Comparison of ENCODE assay signal across 8 mouse cellular contexts in genomic region chr16:13109990-13110595, GRCm38 (mm10). TPM values are rescaled to one million over a fixed set of nuclear protein-coding genes. Genes with fewer than 3 reads are reported as not detected.
DNase-seq lines count a peak whose midpoint lies in the region; ATAC-seq and TF ChIP-seq lines count a peak whose summit lies in the region.

No protein-coding gene starts in this region.

- WGBS in cerebellum, adult 2 months = under 1% methylated on average over 32 of the region's 32 CpGs
- 2% methylated on average over 32 of the region's 32 CpGs for WGBS in thymus, adult 2 months
- WGBS in limb, embryonic 13.5 days = 2% methylated on average over 32 of the region's 32 CpGs
- under 1% methylated on average over 32 of the region's 32 CpGs for WGBS in stomach, embryonic 16.5 days

- peak overlapping the region; percentile 81 for H3K4me2 ChIP-seq in limb, embryonic 13.5 days (replicated peaks)
- H3K4me2 ChIP-seq in stomach, embryonic 16.5 days (ENCODE audit: low read depth, low read length) = peak overlapping the region; percentile 74

- peak overlapping the region; percentile 60 for H3K4me3 ChIP-seq in cerebellum, adult 2 months (replicated peaks; ENCODE audit: insufficient read depth, low read depth, low read length)
- peak overlapping the region; percentile 80 for H3K4me3 ChIP-seq in thymus, adult 2 months (ENCODE audit: control insufficient read depth, insufficient read depth, low read length)
- peak overlapping the region; percentile 78 for H3K4me3 ChIP-seq in limb, embryonic 13.5 days
- peak overlapping the region; percentile 87 for H3K4me3 ChIP-seq in stomach, embryonic 16.5 days (replicated peaks; ENCODE audit: low read length)

- no peaks in the 10 kb centered on the region for H3K27me3 ChIP-seq in cerebellum, adult 2 months (ENCODE audit: control insufficient read depth, insufficient read depth, low read length)
- H3K27me3 ChIP-seq in thymus, adult 2 months (ENCODE audit: control insufficient read depth, insufficient read depth, low read length) = no peaks in the 10 kb centered on the region
- no peaks in the 10 kb centered on the region for H3K27me3 ChIP-seq in limb, embryonic 13.5 days
- no peaks in the 10 kb centered on the region for H3K27me3 ChIP-seq in stomach, embryonic 16.5 days (ENCODE audit: control insufficient read depth, insufficient read depth, low read length)

- no peak for DNase-seq in cerebellum, adult 2 months
- no peak for DNase-seq in cerebellum, adult 8-10 months
- DNase-seq in thymus, adult 2 months = no peak
- no peak for DNase-seq in thymus, postnatal 25 days
- no peak for DNase-seq in spleen, adult 12 weeks (ENCODE audit: low spot score)
- DNase-seq in cerebellum, postnatal 10 days = no peak

- H3K4me1 ChIP-seq in cerebellum, adult 2 months (ENCODE audit: control insufficient read depth, insufficient read depth, low read length) = no peaks in the 10 kb centered on the region
- no peaks in the 10 kb centered on the region; the same call in 1 of the 2 replicates for H3K4me1 ChIP-seq in thymus, adult 2 months (replicated peaks; ENCODE audit: control insufficient read depth, insufficient read depth, low read length)
- H3K4me1 ChIP-seq in limb, embryonic 13.5 days = peaks cover 8% of the 10 kb centered on the region
- peaks cover 7% of the 10 kb centered on the region for H3K4me1 ChIP-seq in stomach, embryonic 16.5 days (ENCODE audit: control insufficient read depth, insufficient read depth, low read length)

- H3K27ac ChIP-seq in cerebellum, adult 2 months (ENCODE audit: insufficient read depth, low read length) = peak overlapping the region; percentile 21
- 0 out of 2 replicates have a peak overlapping the region, but pooled peaks have one; percentile 27 for H3K27ac ChIP-seq in thymus, adult 2 months (ENCODE audit: control insufficient read depth, insufficient read depth, low read length)
- H3K27ac ChIP-seq in limb, embryonic 13.5 days = peak overlapping the region; percentile 56; the same call in 1 of the 2 replicates
- peak overlapping the region; percentile 81 for H3K27ac ChIP-seq in stomach, embryonic 16.5 days (ENCODE audit: low read length)

- H3K9me3 ChIP-seq in limb, embryonic 13.5 days = no peaks in the 10 kb centered on the region
- H3K9me3 ChIP-seq in stomach, embryonic 16.5 days (replicated peaks; ENCODE audit: control insufficient read depth, low read length) = no peaks in the 10 kb centered on the region

- peak overlapping the region; percentile 94 for H3K9ac ChIP-seq in limb, embryonic 13.5 days
- peak overlapping the region; percentile 97 for H3K9ac ChIP-seq in stomach, embryonic 16.5 days (ENCODE audit: low read length)

- no peak for TF ChIP-seq CTCF in cerebellum, adult 2 months (IDR thresholded peaks at IDR 0.05; ENCODE audit: borderline replicate concordance, insufficient read depth, low read depth, low read length)
- TF ChIP-seq CTCF in thymus, adult 2 months (IDR thresholded peaks at IDR 0.05; ENCODE audit: borderline replicate concordance, control insufficient read depth, extremely low read depth, insufficient read depth, low read length, poor library complexity) = no peak

- H3K36me3 ChIP-seq in thymus, adult 2 months (ENCODE audit: control insufficient read depth, insufficient read depth, low read length) = peaks cover 12% of the 10 kb centered on the region
- H3K36me3 ChIP-seq in limb, embryonic 13.5 days = peaks cover 30% of the 10 kb centered on the region
- peaks cover 11% of the 10 kb centered on the region; the same call in 1 of the 2 replicates for H3K36me3 ChIP-seq in stomach, embryonic 16.5 days (ENCODE audit: control insufficient read depth, insufficient read depth, low read length)

- no peak for TF ChIP-seq POLR2A in cerebellum, adult 2 months (IDR thresholded peaks at IDR 0.05; ENCODE audit: borderline replicate concordance, insufficient read depth, low read length)
- TF ChIP-seq POLR2A in thymus, adult 2 months (IDR thresholded peaks at IDR 0.05; ENCODE audit: control insufficient read depth, extremely low read depth, insufficient read depth, low read length, poor library complexity) = no peak

- ATAC-seq in limb, embryonic 13.5 days (ENCODE audit: low FRiP score, low read depth) = 0 out of 2 replicates have a peak, but pooled peaks have one; percentile 7
- ATAC-seq in stomach, embryonic 16.5 days (ENCODE audit: insufficient read depth, low FRiP score) = peak; percentile 77

RNA-seq across cellular contexts. Expression of gene Ercc4, which starts 0.6 kb away (rescaled TPM):
- 26.8 and 27.0 TPM in 2 replicates for polyA plus RNA-seq in cerebellum, adult 2 months (2012; rRNA removed)
- polyA plus RNA-seq in thymus, adult 2 months (2012; rRNA removed) = 24.5 and 26.9 TPM in 2 replicates
- polyA plus RNA-seq in limb, embryonic 13.5 days (2015; fragmentation: Nextera tagmentation; extraction: Ambion mirVana) = 12.8 and 15.2 TPM in 2 replicates
- polyA plus RNA-seq in stomach, embryonic 16.5 days (2015; fragmentation: Nextera tagmentation; extraction: Ambion mirVana) = 10.7 and 12.2 TPM in 2 replicates

Comparison
In these comparisons a context has a peak if more than half of its experiments do, and no peak if none do; other contexts are left out.
1. H3K27ac ChIP-seq: peak in every context shown above with its lines; median percentile 81 in stomach, embryonic 16.5 days; 56 in limb, embryonic 13.5 days; 27 in thymus, adult 2 months; 21 in cerebellum, adult 2 months.